Mouse (Mus musculus) left cerebral cortex, adult 18-20 months (tissue): Measurements from ENCODE around the gene Szrd1. TPM values are rescaled to one million over a fixed set of nuclear protein-coding genes. Genes with fewer than 3 reads are reported as not detected.
A peak's percentile ranks its signal among the peaks of the same experiment; 100 is the strongest.

Source experiments
- DNase-seq, 2 experiments: peaks; one replicate each; pipeline ENCODE4 v3.0.0; 2021 to 2022; ENCODE audit warnings: low spot score in 2 of 2, mixed read lengths in 1 of 2
- long read RNA-seq, 2 experiments: library from polyadenylated mRNA; stranded (forward); transcript quantifications; one replicate each; pipeline ENCODE4 v2.0.0; 2021
- total RNA-seq, 2 experiments: library from RNA; stranded (reverse); gene quantifications; 2 replicates each; pipeline ENCODE4 v1.2.3; 2021

Szrd1 gene
- total RNA-seq = 10 to 100 TPM; 51.3 to 54.1 TPM
- long read RNA-seq, experiment 1, partial matches to known transcripts = 0 of 6 reads
- long read RNA-seq, experiment 1, other reads (novel, unspliced or antisense) = 0 of 6 reads
- long read RNA-seq, experiment 2, partial matches to known transcripts = 0 of 3 reads
- long read RNA-seq, experiment 2, other reads (novel, unspliced or antisense) = 0 of 3 reads

DNA sequence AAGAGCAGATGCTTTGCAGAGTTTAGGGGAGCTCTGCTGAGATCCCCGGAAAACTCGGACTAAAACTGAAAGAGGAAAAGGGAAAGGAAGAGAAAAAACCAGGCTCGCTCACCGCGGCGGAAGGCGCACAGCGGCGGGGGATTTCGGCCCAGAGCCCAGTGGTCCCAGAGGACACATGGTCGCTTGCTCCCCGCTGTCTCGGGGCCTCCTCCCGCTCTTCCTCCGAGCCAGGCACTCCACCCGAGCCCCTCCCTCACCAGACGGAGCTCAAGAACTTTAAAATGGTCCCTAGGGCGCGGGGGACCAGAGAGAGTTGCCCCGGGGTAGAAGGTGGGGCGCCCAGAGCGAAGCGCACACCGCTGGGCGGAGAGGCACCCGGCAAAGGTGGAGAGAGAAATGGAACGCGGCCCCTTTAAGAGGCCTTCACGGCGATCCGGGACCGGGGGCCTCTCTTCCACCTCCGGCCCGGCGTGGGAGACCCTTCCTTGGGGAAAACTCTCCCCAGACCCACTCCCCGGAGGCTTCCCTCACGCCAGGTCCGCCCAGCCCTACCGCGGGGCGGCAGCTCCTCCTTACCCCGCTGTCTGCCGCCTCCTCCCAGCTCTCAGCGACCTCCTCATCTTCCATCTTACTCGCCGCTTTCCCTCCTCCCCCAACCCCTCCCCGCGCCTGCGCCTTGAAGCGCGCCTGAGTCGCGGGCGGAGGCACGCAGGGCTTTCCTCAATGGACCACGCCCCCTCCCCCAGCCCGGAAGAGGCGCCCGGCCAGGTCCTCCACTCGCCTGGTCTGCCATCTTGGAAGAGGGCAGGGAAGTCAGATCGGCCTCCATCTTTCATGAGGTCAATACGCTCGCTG, at the start of gene Szrd1:
Gene Szrd1, minus strand, starts transcription at position 660 of the 855 bp plus-strand sequence.
- DNase-seq = peak; percentile 99

DNA sequence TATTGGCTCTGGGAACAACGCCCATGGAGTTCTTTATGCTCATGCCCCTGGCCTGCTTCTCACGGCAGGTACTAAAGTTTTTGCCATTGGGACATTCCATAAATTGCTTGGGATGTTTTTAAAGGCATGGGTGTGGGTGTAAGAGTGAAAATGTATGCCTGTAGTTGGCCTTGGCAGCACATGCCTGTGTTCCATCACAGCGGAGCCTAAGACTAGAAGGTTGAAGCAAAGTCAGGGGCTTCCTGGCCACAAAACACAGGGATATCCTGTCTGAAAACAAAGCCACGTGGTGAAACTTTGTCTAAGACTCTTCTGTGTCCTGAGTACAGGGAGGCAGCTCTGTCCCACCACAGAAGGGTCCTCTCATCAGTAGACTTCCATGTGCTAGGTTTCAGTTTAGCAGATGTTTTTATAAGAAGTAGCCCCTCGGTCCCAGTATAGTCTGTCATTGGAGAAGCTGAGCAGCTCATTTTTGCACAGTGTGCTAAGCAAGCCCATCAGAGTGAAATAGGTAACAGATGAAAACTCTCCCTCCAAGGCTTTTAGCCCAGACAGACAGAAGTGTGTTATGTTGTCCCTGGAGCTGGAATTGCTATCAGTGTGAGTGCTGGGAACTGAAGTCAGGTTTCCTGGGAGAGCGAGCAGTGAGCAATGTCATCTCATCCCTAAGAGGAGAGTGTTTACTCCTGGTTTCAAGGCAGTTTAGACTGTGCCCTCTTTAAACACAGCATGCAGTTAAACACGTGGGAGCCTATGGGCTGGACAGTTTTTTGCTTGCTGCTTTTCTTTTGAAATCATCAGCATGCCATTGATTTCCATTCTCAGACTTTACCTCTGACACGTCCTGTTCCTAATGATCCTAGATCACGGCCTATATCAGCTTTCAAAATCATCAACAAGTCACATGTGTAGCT, 47.6 kb upstream of the Szrd1 start:
- no peak for DNase-seq

DNA sequence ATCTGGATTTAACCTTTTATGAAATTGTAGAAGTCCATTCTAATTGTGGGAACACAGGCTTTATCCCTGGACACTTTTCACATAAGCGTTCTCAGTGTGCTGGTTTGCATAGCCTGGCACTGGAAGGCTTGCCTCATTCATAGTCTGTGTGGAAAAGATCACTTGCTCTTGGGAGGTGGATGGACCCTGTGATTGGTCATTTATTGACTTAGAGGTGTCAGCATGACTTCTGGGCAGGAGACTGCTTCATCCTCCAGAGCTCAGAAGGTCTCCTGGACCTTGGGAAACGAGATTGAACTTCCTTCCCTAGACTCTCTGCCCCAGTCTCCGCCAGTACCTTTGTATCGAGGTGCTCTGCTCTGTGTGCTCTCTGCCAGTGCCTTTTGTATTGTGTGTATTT, 44.9 kb upstream of the Szrd1 start:
- no peak for DNase-seq

- no peak for DNase-seq
Observed at GRCm38 (mm10) chr4:141183932-141184331, 44.4 kb upstream of the Szrd1 start.

DNA sequence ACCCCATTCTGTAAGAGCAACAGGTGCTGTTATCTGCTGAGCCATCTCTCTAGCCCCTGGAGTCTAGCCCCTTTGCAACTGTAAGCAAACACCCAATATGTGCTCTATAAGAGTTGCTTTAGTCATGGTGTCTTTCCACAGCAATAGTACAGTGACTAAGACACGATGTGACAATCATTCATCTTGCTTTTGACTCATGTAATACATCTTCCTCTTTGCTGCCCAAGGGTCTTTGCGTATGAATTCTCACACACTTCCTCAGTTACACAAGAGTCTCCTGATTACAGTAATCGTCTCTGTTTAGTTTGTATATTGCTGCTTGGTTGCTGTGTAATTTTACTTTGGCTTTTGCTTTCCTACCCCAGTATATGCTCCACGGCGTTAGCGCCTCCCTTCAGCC, 42.4 kb upstream of the Szrd1 start:
- DNase-seq = no peak

DNA sequence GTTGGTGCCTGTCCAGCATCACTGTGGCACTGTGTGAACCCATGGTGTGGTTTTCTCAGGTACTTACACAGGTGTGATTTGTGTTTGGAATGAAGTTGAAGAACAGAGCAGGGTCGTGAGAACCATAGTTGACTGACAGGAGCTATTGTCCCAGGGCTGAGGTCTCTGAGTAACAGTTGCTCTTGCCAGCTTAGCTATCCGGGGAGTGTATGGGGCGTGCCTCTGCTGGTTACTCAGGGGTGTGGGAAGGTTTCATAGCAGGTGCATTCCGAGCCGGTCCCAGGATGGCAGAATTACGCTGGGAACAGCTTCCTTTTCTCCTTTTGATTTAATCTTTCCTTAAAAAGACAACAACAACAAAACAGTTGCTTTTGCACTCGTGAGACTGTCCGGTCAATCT, 41.3 kb upstream of the Szrd1 start:
- no peak for DNase-seq

DNA sequence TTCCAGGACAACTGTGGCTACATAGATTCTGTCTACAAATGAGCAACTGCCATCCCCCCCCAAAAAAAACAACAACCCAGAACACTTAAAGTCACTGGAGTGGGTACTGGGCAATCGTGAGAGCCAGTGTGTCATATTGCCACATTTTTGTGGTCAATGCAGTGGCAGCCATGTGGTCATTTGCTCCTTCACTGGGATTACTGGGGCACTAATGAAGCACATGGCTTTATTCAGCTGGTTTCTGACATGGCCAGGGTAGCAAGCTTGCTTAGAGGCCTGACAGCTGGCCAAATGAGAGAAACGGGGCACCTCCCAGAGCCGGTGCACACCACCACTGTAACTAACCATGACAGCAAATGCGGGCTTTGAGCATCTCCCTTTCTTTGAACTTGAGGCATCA, 38.9 kb upstream of the Szrd1 start:
- no peak for DNase-seq

GRCm38 (mm10) chr4:141176328-141176838, 36.8 kb upstream of the Szrd1 start:
- no peak for DNase-seq

GRCm38 (mm10) chr4:141175783-141176182, 36.2 kb upstream of the Szrd1 start:
- DNase-seq = no peak

DNA sequence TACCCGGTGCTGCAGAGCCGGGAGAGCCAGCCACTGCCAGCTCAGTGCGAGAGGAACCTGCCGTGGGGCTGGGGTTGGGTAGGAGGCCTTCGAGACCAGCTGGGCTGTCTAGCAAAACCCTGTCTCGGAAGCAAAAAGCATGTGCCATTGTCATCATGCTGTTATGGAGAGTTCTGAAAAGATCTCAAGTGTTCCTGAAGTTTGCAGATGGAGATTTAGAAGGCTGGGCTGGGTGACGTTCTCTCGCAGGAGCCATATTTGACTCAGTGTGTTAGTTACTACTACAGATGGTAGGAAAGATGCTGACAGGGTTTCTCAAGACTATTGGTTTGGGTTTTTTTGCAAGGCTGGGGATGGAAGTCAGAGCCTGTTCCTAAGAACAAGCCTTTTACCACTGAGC, 32.5 kb upstream of the Szrd1 start:
- DNase-seq = no peak

GRCm38 (mm10) chr4:141167156-141167555, 27.6 kb upstream of the Szrd1 start:
- no peak for DNase-seq

DNA sequence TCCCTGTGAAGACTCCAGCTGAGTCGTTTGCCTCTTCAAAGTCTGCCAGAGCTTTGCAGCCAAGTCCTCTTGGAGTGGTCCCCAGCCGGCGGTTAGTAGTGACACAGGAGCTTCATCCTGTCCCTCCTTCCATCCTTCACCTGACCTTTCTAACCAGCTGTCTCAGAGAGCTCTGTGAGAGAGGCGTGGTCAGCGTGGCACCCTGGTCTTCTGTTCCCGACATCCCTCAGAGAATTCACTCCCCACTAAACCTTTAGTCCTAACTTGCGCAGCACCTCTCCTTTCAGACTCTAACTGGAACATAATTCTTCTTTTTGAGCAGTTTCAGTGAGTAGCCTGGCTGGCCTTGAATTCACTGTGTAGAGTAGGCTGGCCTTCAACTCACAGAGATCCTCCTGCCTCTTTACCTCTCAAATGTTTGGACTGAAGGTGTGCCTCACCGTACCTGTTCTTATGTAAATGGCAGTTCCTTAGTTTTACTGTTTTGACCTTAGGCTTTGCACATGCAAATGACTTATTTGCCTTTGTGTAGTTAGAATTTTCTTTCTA, 26.2 kb upstream of the Szrd1 start:
- DNase-seq = no peak

DNA sequence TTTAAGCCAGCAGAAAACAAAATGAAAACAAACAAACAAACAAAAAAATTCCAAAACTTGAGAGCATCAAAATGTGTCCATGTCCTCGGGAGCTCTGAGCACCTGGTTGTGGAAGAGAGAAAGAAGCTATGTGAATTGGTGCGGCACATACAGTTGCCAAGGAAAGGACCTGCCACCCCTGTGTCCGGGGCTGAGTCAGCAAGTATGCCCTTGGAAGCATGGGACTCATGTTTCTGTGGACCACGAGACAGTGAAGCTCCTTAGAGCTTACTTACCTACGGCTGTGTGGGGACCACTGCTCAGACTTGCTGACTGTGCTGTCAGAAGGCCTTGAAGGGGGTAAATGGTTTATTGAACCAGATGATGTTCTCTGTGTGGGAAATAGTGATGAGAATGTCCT, 24.2 kb upstream of the Szrd1 start:
- no peak for DNase-seq

DNA sequence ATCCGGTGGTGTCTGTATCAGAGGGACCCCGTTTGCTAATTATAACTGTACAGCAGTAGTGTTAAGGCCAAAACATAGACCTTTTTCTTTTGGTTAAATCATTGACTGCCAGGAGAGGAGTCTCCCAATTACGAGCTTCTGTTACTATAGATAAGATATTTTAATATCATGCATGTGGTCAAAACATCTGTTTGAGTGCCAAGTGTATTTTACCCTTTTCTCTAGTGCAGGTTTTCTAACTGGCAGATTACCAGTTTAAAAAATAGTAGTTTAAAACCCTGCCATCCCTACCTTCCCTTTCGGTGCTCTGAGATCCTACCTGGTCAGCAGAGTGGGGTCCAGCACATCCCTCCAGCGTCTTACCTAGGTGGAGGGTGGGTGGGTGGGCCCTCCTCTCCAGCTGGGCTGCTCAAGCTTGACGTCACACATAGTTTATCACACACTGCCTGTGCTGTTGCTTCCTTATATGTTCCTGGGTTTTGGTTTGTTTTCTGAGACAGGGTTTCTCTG, 22.2 kb upstream of the Szrd1 start:
- no peak for DNase-seq

- DNase-seq = no peak
Observed at GRCm38 (mm10) chr4:141160193-141160592, 20.6 kb upstream of the Szrd1 start.

GRCm38 (mm10) chr4:141159666-141160065, 20.1 kb upstream of the Szrd1 start:
- DNase-seq = no peak

DNA sequence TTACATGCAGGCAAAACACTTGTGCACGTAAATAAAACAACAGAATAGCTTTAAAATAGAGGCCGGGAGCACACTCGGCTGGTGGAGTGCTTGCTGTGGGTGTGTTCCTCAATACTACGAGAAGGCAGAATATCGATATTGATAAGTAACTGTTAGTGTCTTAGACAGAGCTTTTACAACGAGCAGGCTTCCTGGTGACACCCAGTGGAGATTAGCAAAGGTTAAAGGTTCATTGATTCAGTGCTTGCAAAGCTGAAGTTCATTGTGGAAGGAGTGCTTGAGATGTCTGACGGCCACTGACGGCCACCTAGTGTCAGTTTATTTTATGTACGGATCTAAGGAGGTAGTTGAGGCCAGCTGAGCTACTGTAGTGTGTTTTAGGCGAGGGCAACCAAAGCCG, 19.5 kb upstream of the Szrd1 start:
- no peak for DNase-seq

- no peak for DNase-seq
Observed at GRCm38 (mm10) chr4:141158609-141159008, 19.0 kb upstream of the Szrd1 start.

GRCm38 (mm10) chr4:141157485-141157884, 17.9 kb upstream of the Szrd1 start:
- DNase-seq = no peak

GRCm38 (mm10) chr4:141149116-141149515, 9.5 kb upstream of the Szrd1 start:
- no peak for DNase-seq
